Mouse (Mus musculus) testis, postnatal 14 days (tissue): ENCODE results near the gene Ufsp2.

Experiments used
- DNase-seq: peaks from one replicate; pipeline ENCODE4 v3.0.0; 2021; ENCODE audit warnings: low spot score

The Ufsp2 gene

DNA sequence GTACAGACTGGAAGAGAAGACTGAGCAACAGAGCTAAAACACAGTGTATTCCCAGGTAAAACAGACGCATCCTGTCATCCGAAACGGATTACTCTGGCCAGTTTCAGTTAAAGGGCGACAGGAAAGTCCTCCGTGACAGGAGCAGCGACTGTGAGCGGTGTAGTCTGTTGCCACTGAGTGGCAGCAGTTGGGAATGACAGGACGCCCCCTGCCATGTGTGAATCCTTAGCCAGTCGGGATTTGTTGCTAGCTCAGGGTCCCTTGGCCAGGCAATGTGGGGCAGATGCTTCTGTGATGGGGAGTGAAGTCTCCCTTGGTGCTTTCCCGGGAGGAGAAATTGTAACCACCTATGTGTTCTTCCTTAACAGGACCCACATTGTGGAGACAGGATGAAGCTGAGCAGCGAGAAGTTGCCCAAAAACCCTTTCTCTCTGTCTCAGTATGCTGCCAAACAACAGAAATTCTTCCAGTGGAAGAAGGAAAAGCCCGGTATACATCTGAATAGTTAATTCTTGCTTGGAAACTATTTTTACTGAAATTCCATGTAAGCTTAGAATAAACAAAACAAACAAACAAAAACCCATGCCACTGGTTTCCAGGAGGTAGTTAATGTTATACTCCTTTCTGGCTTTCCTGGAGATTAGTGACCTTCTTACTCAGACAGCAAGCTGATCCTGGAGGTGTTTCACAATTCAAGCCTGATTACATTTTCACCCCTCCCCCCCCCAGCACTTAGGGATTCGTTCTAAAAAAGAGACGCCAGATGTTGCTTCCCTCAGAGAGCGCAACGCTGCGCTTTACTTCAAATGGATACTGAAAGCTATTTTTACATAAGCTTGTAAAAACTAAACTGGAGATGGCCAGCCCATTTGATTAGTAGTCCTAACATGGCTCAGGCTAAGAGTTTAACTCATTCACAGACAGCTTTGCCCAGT lies 35.7 kb downstream of the Ufsp2 start:
- DNase-seq: no peak

DNA sequence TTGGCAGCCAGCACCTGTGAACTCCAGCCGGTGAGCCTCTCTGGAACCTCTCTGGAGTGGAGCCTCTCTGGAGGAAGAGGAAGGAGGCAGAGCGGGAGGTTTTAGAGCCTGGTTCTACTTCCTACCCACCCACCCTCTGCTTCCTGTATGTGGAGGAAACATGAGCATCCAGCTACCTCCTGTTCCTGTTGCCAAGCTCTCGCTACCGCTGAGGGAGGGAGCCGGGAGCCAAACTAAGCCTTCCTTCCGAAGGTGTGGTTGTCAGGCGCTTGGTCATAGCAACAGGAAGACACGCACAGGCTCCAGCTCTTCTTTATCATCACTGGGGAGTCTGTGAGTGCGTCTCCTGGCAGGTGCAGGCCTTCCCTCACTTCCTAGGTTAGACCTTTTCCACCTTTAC lies 46.9 kb downstream of the Ufsp2 start:
- DNase-seq: no peak

DNA sequence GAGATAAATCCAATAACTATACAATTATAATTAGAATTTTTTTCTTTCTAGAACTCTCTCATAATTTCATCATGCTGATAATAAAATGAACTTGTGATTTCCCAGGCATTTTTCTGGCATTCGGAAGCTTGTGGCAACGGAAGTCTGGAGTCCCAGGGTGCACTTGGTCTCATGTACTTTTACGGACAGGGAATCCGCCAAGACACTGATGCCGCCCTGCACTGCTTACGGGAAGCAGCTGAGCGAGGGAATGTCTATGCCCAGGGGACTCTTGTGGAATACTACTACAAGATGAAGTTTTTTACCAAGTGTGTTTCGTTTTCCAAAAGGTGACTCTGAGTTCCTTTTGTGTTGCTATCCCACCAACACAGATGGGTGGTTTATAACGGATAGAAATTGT lies 47.4 kb downstream of the Ufsp2 start:
- DNase-seq: no peak

DNA sequence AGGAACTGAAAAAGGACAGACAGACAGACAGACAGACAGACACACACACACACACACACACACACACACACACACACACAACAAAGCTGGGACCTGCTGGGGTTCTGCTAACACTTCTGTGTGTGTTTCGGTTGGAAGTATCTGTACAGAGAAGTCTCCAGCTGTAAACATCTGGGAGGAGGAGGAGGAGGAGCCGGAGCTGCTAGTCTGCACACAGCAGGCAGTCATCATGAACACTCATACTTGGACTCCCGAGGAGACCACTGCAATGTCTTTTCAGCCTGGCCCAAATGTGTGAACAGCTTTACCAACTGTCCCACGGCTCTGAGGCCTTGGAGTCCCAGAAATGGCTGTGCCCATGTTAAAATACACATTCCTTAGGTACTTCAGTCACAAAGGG lies 49.1 kb downstream of the Ufsp2 start:
- DNase-seq: no peak

DNA sequence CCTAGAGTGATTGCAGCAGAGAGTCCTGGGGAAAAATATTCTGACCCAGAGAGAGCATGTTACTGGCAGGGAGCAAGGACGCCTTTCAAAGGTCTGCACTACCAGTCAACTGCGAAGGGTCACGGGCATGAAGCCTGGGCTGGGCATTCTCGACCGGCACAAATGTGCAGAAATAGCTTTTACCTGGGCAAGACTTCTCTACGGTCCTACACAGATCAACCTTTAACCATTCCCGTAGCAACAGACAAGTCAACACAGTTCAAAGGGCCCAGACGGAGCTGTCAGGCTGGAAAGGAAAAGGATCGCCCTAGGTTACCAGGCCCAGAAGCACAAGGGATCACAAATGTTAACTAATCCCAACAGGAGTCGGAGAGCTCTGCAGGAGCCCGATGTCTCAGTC lies 60.9 kb downstream of the Ufsp2 start:
- no peak for DNase-seq

DNA sequence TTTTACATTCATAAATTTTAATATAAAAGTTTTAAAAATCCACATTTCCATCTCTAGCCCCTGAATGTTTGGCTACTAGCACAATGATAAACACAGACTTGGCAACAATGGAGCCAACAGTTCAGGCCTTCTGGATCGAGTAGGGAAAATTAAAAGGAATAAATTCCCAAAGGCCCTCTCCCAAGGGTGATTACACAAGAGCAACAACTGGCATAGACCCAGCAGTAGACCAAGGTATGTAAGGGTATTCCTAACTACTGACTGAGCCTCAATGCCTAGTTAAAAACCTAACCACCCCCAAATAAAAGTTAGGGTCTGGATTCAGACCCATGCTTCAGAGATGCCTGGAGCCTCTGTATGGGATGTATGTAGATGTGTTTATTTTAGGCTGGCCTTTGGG lies 64.3 kb downstream of the Ufsp2 start:
- no peak for DNase-seq

DNA sequence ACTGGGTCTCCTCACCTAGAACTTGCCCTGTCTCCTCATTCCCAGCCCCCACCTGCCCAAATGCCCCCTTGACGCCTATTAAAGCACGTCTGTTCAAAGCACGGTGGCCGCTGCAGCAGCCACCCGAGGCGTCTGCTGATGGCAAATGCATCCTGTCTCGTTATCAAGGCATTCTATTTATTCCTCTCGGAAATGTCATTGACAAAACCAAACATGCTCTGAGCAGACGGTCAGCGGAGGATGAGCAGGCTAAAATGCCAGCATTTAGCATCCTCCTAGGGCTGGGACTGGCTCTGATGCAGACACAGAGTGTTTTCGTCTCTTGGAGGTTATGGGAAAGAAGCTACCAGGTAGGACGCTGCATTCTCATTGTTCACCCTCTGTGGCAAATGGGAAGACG lies 64.9 kb downstream of the Ufsp2 start:
- no peak for DNase-seq
